In genomic region chr3:145612662-145613061, GRCm38 (mm10) we compare ENCODE assay signal across 8 mouse cellular contexts. TPM values are rescaled to one million over a fixed set of nuclear protein-coding genes. Genes with fewer than 3 reads are reported as not detected.
DNase-seq lines count a peak whose midpoint lies in the region; ATAC-seq and TF ChIP-seq lines count a peak whose summit lies in the region.

No protein-coding gene starts in this region.

- H3K9ac ChIP-seq in liver, adult 2 months (ENCODE audit: low read depth, low read length) = no peak overlapping the region

- no peaks in the 10 kb centered on the region for H3K27me3 ChIP-seq in liver, adult 2 months (ENCODE audit: control insufficient read depth, insufficient read depth, low read length)
- H3K27me3 ChIP-seq in G1E (ENCODE audit: insufficient read depth, low read length) = no peaks in the 10 kb centered on the region

- ATAC-seq in G1E (ENCODE audit: extremely low read depth, insufficient number of reproducible peaks, low FRiP score, poor library complexity, severe bottlenecking) = peak; percentile 45; the same call in 1 of the 2 replicates

- H3K4me3 ChIP-seq in liver, adult 2 months (ENCODE audit: insufficient read depth, low read depth, low read length) = no peak overlapping the region
- H3K4me3 ChIP-seq in G1E (ENCODE audit: low read depth, low read length) = no peak overlapping the region

- peak; percentile 31 for DNase-seq in liver, adult 2 months (ENCODE audit: extremely low read depth, low read depth, low spot score)
- no peak for DNase-seq in liver
- no peak for DNase-seq in G1E (ENCODE audit: low spot score)
- peak; percentile 15 for DNase-seq in c-Kit-positive CD71-positive TER-119-positive erythroid progenitor cells, embryonic 14.5 days (ENCODE audit: low spot score)
- DNase-seq in mesoderm, embryonic 11.5 days (ENCODE audit: low read depth, low spot score) = peak; percentile 66
- DNase-seq in natural killer cell, adult 2 months (ENCODE audit: low spot score in 2 of 2) = no peak
- DNase-seq in urinary bladder, postnatal 36 days (ENCODE audit: low spot score in 2 of 2) = no peak
- DNase-seq in right cerebral cortex, adult 2 months (ENCODE audit: low spot score in 2 of 2) = no peak

- no peak for TF ChIP-seq POLR2A in liver, adult 2 months (IDR thresholded peaks at IDR 0.05; ENCODE audit: extremely low read depth, insufficient read depth, low read length)

- H3K36me3 ChIP-seq in liver, adult 2 months (ENCODE audit: control insufficient read depth, insufficient read depth, low read length) = no peaks in the 10 kb centered on the region
- H3K36me3 ChIP-seq in G1E (replicated peaks) = peaks cover 4% of the 10 kb centered on the region

- peak; percentile 59; the same call in 1 of the 2 replicates for TF ChIP-seq CTCF in liver, adult 2 months (IDR thresholded peaks at IDR 0.05; ENCODE audit: low read depth, low read length)
- peak; percentile 45 for TF ChIP-seq CTCF in G1E (IDR thresholded peaks at IDR 0.05; ENCODE audit: low read depth, low read length)

- H3K4me1 ChIP-seq in liver, adult 2 months (ENCODE audit: control insufficient read depth, insufficient read depth, low read length) = peaks cover 3% of the 10 kb centered on the region; the same call in 1 of the 2 replicates
- no peaks in the 10 kb centered on the region for H3K4me1 ChIP-seq in G1E (ENCODE audit: insufficient read depth, low read depth, low read length)

- H3K79me2 ChIP-seq in liver, adult 2 months (ENCODE audit: control insufficient read depth, insufficient read depth, low read length) = no peaks in the 10 kb centered on the region

- no peak overlapping the region for H3K27ac ChIP-seq in liver, adult 2 months (replicated peaks; ENCODE audit: insufficient read depth, low read depth, low read length)

- no peaks in the 10 kb centered on the region for H3K9me3 ChIP-seq in G1E (replicated peaks)

- 31% methylated on average over 4 of the region's 4 CpGs for WGBS in liver, adult 2 months

RNA-seq across cellular contexts. Expression of gene Znhit6, which starts 36.7 kb away (rescaled TPM):
- total RNA-seq in liver, adult 2 months (2014; rRNA removed) = 3.9 and 4.9 TPM in 2 replicates
- polyA plus RNA-seq in liver, adult 2 months (2012; rRNA removed) = 1.6 and 1.8 TPM in 2 replicates
- total RNA-seq in G1E (2014; fragmentation: Nextera tagmentation) = 43.0 and 50.9 TPM in 2 replicates
- total RNA-seq in G1E (2017) = 36.9 and 40.5 TPM in 2 replicates
- 8.8 and 10.5 TPM in 2 replicates for polyA plus RNA-seq in G1E (2012)

RNA-seq across cellular contexts. Expression of gene Ccn1, which starts 37.1 kb away (rescaled TPM):
- total RNA-seq in liver, adult 2 months (2014; rRNA removed) = 4.5 and 4.6 TPM in 2 replicates
- 6.0 and 7.6 TPM in 2 replicates for polyA plus RNA-seq in liver, adult 2 months (2012; rRNA removed)
- total RNA-seq in G1E (2014; fragmentation: Nextera tagmentation) (not detected in 2 replicates), G1E (2017) (not detected in 2 replicates)
- not detected in 2 replicates for polyA plus RNA-seq in G1E (2012)

Comparison
In these comparisons a context has a peak if more than half of its experiments do, and no peak if none do; other contexts are left out.
1. DNase-seq: peak in liver, adult 2 months (single experiment), c-Kit-positive CD71-positive TER-119-positive erythroid progenitor cells, embryonic 14.5 days (single experiment) and mesoderm, embryonic 11.5 days (single experiment); none in liver (single experiment), G1E (single experiment), natural killer cell, adult 2 months (0 of 2), urinary bladder, postnatal 36 days (0 of 2) and right cerebral cortex, adult 2 months (0 of 2).